Mouse (Mus musculus): ENCODE measurements around the gene Zfp654. TPM values are rescaled to one million over a fixed set of nuclear protein-coding genes. Genes with fewer than 3 reads are reported as not detected.

Zfp654 gene
- 4.3 and 5.0 TPM in 2 replicates for polyA plus RNA-seq (2015; fragmentation: Nextera tagmentation; extraction: Ambion mirVana)

DNA sequence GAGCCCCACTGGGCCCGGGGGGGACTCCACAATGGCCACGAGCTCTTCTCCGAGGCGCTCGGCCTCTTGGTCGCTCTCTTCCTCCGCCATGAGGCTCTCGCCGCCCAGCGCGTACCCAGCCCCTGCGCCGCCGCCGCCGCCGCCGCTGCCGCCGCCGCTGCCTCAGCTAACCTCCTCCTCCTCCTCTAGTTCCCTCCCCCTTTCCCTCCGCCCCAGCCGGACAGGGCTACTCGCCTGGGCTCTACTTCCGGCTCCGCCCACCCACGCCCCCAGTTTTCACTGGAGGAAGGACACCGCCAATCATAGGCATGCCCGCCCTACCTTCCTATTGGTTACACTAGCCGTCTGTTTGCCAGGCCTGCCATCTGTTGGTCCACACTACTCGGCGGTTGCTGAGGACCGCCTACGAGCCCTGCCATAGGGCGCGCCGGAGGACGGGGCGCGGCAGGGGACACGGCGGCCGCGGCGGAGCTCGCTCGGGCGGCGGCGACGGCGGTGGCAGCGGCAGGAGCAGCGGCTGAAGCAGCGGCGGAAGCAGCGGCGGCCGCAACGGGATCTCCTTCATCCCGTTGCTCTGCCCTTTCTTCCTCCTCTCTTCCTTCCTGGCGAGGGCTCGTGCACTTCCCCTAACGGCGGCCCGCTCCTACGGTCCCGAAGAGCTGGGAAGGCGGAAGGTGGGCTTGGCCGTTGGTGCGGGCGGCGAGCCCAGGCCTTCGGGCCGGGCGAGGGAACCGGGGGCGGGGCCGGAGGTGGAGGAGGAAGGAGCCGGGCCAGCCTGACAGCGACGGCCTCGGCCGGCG lies at the start of gene Zfp654, which contains the start of gene Cggbp1:
TSS of gene Zfp654 (minus strand) at position 90 of the 800 bp plus-strand sequence.
TSS of gene Cggbp1 (plus strand) at position 434 of the 800 bp plus-strand sequence.
- peaks cover 22% of the 10 kb centered on the region for H3K4me1 ChIP-seq (ENCODE audit: control insufficient read depth, insufficient read depth, low read depth, low read length)
- peak; percentile 100 for ATAC-seq
- WGBS, result under 1% methylated on average over 59 of the region's 85 CpGs
- H3K36me3 ChIP-seq (ENCODE audit: control insufficient read depth, insufficient read depth, low read length), result peaks cover 10% of the 10 kb centered on the region
- no peaks in the 10 kb centered on the region for H3K27me3 ChIP-seq (replicated peaks; ENCODE audit: control insufficient read depth, insufficient read depth, low read length)
- peak within 1 kb of the TSS; percentile 95 for H3K27ac ChIP-seq (ENCODE audit: low read depth, low read length)
- H3K9ac ChIP-seq (ENCODE audit: low read depth, low read length), result peak within 1 kb of the TSS; percentile 93
- H3K4me2 ChIP-seq (ENCODE audit: low read length), result peak within 1 kb of the TSS; percentile 81
- H3K4me3 ChIP-seq (ENCODE audit: low read length), result peak within 1 kb of the TSS; percentile 86
- H3K9me3 ChIP-seq (ENCODE audit: control insufficient read depth, low read length), result no peaks in the 10 kb centered on the region

DNA sequence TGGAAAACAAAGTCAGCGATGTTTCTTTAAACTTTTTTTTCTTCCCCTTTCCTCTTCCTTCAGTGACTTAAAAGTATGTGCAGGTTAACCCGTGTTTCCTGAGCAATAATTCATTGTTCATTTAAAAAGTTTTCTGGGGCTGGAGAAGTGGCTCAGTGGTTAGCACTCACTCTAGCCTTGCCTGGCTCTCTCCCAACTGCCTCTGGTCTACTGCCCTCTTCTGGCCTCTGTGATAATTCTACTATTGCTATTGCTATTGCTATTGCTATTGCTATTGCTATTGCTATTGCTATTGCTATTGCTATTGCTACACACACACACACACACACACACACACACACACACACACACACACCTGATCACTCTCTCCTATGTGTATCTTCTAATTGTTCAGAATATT lies 47.6 kb upstream of the Zfp654 start:
- Histone ChIP-seq H3K9me3 (ENCODE audit: control insufficient read depth, low read length) (no peaks in the 10 kb centered on the region), H3K27ac (ENCODE audit: low read depth, low read length) (no peak overlapping the region), H3K4me2 (ENCODE audit: low read length) (no peak overlapping the region), H3K27me3 (replicated peaks; ENCODE audit: control insufficient read depth, insufficient read depth, low read length) (no peaks in the 10 kb centered on the region), H3K9ac (ENCODE audit: low read depth, low read length) (no peak overlapping the region), H3K4me3 (ENCODE audit: low read length) (no peak overlapping the region), H3K36me3 (ENCODE audit: control insufficient read depth, insufficient read depth, low read length) (no peaks in the 10 kb centered on the region), H3K4me1 (ENCODE audit: control insufficient read depth, insufficient read depth, low read depth, low read length) (no peaks in the 10 kb centered on the region)
- 77% methylated on average over 2 of the region's 2 CpGs for WGBS
- no peak for ATAC-seq

DNA sequence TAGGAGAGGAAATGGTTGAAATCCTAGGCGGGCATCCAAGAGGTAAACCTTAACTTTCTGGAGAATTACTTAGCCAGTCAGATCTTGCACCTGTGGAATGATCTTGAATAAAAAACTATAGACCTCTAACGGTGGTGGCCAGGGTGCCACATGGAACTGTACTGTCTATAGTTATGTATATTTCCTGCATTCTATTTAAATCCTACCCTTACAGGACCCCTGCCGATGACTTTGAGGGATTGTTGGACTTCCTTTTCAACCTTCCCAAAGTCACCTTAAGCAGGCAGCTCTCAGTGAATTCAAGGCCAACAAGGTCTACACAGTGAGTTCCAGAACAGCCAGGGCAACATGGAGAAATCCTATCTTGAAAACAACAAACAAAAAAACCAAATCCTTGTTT lies 38.0 kb upstream of the Zfp654 start:
- H3K4me3 ChIP-seq (ENCODE audit: low read length), result no peak overlapping the region
- H3K36me3 ChIP-seq (ENCODE audit: control insufficient read depth, insufficient read depth, low read length), result no peaks in the 10 kb centered on the region
- peaks cover 2% of the 10 kb centered on the region; the same call in 1 of the 2 replicates for H3K9me3 ChIP-seq (ENCODE audit: control insufficient read depth, low read length)
- WGBS, result 88% methylated on average over 3 of the region's 3 CpGs
- no peak overlapping the region for H3K27ac ChIP-seq (ENCODE audit: low read depth, low read length)
- no peaks in the 10 kb centered on the region for H3K27me3 ChIP-seq (replicated peaks; ENCODE audit: control insufficient read depth, insufficient read depth, low read length)
- H3K4me2 ChIP-seq (ENCODE audit: low read length), result no peak overlapping the region
- ATAC-seq, result no peak
- no peak overlapping the region for H3K9ac ChIP-seq (ENCODE audit: low read depth, low read length)
- H3K4me1 ChIP-seq (ENCODE audit: control insufficient read depth, insufficient read depth, low read depth, low read length), result no peaks in the 10 kb centered on the region

DNA sequence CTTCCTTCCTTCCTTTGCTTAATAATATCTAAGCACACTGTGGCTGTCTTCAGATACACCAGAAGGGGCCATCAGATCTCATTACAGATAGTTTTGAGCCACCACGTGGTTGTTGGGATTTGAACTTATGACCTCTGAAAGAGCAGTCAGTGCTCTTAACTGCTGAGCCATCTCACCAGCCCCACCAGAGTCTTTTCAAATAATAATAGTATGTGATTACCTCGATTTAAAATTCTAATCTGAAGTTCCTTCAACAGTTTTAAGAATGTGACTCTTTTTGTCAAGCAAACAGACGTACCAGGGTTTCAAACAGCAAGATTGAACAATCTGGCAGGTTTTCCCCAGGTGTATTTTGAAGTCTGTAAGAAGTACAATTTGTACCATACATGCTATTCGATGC lies 34.1 kb upstream of the Zfp654 start:
- H3K27me3 ChIP-seq (replicated peaks; ENCODE audit: control insufficient read depth, insufficient read depth, low read length), result no peaks in the 10 kb centered on the region
- ATAC-seq, result no peak
- WGBS, result 47% methylated on average over 4 of the region's 4 CpGs

DNA sequence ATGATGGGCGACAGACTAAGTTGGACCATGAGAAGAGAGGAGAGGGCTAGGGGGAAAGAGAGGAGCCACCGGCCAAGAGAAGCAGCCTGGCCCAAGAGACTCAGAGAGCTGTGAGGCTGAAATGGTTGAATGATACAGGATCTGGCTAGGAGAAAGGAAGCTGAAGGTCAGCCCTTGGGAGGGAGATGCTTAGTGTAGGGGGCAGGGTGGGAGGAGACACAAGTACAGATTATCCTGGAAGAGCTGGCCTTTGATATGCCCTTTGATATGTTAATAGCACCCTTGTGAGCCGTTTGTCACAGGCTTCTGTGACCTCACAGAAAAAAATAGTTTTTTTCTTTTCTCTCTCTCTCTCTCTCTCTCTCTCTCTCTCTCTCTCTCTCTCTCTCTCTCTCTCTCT lies 33.7 kb upstream of the Zfp654 start:
- Histone ChIP-seq H3K9me3 (ENCODE audit: control insufficient read depth, low read length) (peaks cover 2% of the 10 kb centered on the region; the same call in 1 of the 2 replicates), H3K36me3 (ENCODE audit: control insufficient read depth, insufficient read depth, low read length) (no peaks in the 10 kb centered on the region), H3K4me3 (ENCODE audit: low read length) (no peak overlapping the region), H3K4me1 (ENCODE audit: control insufficient read depth, insufficient read depth, low read depth, low read length) (no peaks in the 10 kb centered on the region), H3K9ac (ENCODE audit: low read depth, low read length) (no peak overlapping the region), H3K27ac (ENCODE audit: low read depth, low read length) (no peak overlapping the region), H3K4me2 (ENCODE audit: low read length) (no peak overlapping the region), H3K27me3 (replicated peaks; ENCODE audit: control insufficient read depth, insufficient read depth, low read length) (no peaks in the 10 kb centered on the region)
- ATAC-seq, result no peak
- 36% methylated on average over 3 of the region's 3 CpGs for WGBS

More for the DNA sequence above, 34.1 kb upstream of the Zfp654 start:
- Histone ChIP-seq H3K4me3 (ENCODE audit: low read length) (no peak overlapping the region), H3K36me3 (ENCODE audit: control insufficient read depth, insufficient read depth, low read length) (no peaks in the 10 kb centered on the region), H3K9me3 (ENCODE audit: control insufficient read depth, low read length) (peaks cover 2% of the 10 kb centered on the region; the same call in 1 of the 2 replicates), H3K27ac (ENCODE audit: low read depth, low read length) (no peak overlapping the region), H3K4me1 (ENCODE audit: control insufficient read depth, insufficient read depth, low read depth, low read length) (no peaks in the 10 kb centered on the region), H3K9ac (ENCODE audit: low read depth, low read length) (no peak overlapping the region), H3K4me2 (ENCODE audit: low read length) (no peak overlapping the region)

DNA sequence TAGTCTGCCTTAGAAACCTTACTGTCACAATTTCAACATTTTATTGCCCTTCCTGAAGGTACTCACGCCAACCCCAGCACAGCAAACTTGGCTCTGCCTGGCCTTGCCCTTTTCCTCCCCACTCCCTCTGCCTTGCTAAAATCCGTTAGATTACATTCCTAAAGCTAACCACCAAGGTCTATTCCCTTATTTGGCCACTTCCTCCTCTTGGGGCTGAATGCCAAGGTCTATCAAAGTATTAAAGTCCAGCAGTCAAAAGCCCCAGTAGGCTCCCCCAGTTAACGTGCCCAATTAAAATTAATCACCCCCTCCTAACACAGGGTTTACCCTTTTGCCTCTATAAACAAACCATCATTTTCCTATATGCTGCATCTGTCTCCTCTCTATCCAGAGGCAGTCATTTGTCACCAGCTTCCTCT lies 33.0 kb upstream of the Zfp654 start:
- whole genome bisulfite sequencing, result 33% methylated on average over 3 of the region's 3 CpGs
- Histone ChIP-seq H3K4me2 (ENCODE audit: low read length) (no peak overlapping the region), H3K4me3 (ENCODE audit: low read length) (no peak overlapping the region), H3K27ac (ENCODE audit: low read depth, low read length) (no peak overlapping the region), H3K27me3 (replicated peaks; ENCODE audit: control insufficient read depth, insufficient read depth, low read length) (no peaks in the 10 kb centered on the region), H3K36me3 (ENCODE audit: control insufficient read depth, insufficient read depth, low read length) (no peaks in the 10 kb centered on the region), H3K9ac (ENCODE audit: low read depth, low read length) (no peak overlapping the region), H3K9me3 (ENCODE audit: control insufficient read depth, low read length) (peaks cover 1% of the 10 kb centered on the region; the same call in 1 of the 2 replicates), H3K4me1 (ENCODE audit: control insufficient read depth, insufficient read depth, low read depth, low read length) (no peaks in the 10 kb centered on the region)
- ATAC-seq, result no peak

DNA sequence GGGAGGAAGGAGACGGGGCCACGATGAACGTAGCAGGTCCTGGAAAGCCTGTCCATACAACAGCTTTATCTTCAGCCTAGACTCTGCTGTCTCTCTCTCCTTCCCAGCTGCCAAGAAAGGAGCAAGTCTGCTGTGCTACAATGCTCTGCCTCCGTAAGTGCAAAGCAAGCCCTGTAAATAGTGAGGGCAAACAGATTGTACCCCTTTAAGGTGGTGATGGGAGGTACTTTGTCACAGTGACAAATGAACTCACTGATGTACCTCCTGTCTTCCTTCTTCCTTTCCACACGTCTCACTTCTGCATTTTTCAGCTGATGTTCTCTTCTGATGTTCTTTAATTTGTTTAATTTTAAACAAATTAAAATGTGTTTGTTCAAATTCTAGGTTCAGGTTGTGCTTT lies 32.4 kb upstream of the Zfp654 start:
- Histone ChIP-seq H3K27ac (ENCODE audit: low read depth, low read length) (no peak overlapping the region), H3K4me3 (ENCODE audit: low read length) (no peak overlapping the region), H3K4me1 (ENCODE audit: control insufficient read depth, insufficient read depth, low read depth, low read length) (no peaks in the 10 kb centered on the region), H3K9ac (ENCODE audit: low read depth, low read length) (no peak overlapping the region), H3K9me3 (ENCODE audit: control insufficient read depth, low read length) (no peaks in the 10 kb centered on the region), H3K27me3 (replicated peaks; ENCODE audit: control insufficient read depth, insufficient read depth, low read length) (no peaks in the 10 kb centered on the region), H3K4me2 (ENCODE audit: low read length) (no peak overlapping the region), H3K36me3 (ENCODE audit: control insufficient read depth, insufficient read depth, low read length) (no peaks in the 10 kb centered on the region)
- 74% methylated on average over 5 of the region's 5 CpGs for whole genome bisulfite sequencing
- no peak for ATAC-seq

DNA sequence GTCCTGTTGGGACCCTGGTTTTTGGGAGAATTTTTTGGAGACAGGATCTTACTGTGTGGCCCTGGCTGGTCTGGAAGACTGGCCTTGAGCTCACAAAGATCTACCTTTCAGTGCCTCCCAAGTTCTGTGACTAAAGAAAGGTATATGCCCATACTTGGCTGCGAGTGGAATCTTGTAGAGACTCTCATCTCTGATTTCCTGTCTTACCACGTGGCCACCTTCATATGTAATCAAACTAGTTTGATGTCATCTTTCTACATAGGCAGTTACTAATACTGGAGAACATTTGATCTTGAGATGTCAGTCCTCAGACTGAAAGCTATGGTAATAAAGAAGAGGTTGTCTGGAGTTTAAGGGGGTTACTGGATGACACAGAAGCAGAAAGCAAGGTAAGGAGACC lies 30.0 kb upstream of the Zfp654 start:
- H3K9me3 ChIP-seq (ENCODE audit: control insufficient read depth, low read length), result no peaks in the 10 kb centered on the region
- ATAC-seq, result no peak
- 85% methylated on average over 2 of the region's 2 CpGs for WGBS
- no peak overlapping the region for H3K4me3 ChIP-seq (ENCODE audit: low read length)
- H3K27ac ChIP-seq (ENCODE audit: low read depth, low read length), result no peak overlapping the region
- H3K9ac ChIP-seq (ENCODE audit: low read depth, low read length), result no peak overlapping the region
- H3K4me2 ChIP-seq (ENCODE audit: low read length), result no peak overlapping the region
- H3K36me3 ChIP-seq (ENCODE audit: control insufficient read depth, insufficient read depth, low read length), result no peaks in the 10 kb centered on the region
- H3K27me3 ChIP-seq (replicated peaks; ENCODE audit: control insufficient read depth, insufficient read depth, low read length), result no peaks in the 10 kb centered on the region
- H3K4me1 ChIP-seq (ENCODE audit: control insufficient read depth, insufficient read depth, low read depth, low read length), result no peaks in the 10 kb centered on the region

DNA sequence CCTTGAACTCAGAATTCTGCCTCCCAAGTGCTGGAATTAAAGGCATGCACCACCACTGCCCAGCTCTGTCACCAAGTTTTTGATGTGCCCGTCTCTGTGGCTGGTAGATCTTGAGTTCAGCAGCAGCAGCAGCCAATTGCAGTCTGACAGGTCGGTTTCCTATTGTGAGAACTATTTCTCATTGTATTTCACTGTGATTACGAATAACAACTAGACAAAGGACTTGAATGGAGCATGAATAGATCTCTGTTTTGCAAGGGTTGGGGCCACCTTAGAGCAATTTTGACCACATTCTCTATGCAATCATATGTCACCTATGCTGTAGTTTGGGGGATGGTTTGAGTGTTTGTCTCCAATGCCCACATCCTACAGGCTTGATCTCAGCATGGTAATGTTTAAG lies 29.5 kb upstream of the Zfp654 start:
- H3K27me3 ChIP-seq (replicated peaks; ENCODE audit: control insufficient read depth, insufficient read depth, low read length), result no peaks in the 10 kb centered on the region
- 64% methylated on average over 3 of the region's 3 CpGs for WGBS
- H3K9me3 ChIP-seq (ENCODE audit: control insufficient read depth, low read length), result no peaks in the 10 kb centered on the region
- H3K4me1 ChIP-seq (ENCODE audit: control insufficient read depth, insufficient read depth, low read depth, low read length), result no peaks in the 10 kb centered on the region
- no peak overlapping the region for H3K27ac ChIP-seq (ENCODE audit: low read depth, low read length)
- no peak overlapping the region for H3K4me3 ChIP-seq (ENCODE audit: low read length)
- no peak for ATAC-seq
- H3K4me2 ChIP-seq (ENCODE audit: low read length), result no peak overlapping the region
- H3K36me3 ChIP-seq (ENCODE audit: control insufficient read depth, insufficient read depth, low read length), result no peaks in the 10 kb centered on the region
- no peak overlapping the region for H3K9ac ChIP-seq (ENCODE audit: low read depth, low read length)
